ENCODE assay signal across 14 mouse cellular contexts in the genomic region with DNA sequence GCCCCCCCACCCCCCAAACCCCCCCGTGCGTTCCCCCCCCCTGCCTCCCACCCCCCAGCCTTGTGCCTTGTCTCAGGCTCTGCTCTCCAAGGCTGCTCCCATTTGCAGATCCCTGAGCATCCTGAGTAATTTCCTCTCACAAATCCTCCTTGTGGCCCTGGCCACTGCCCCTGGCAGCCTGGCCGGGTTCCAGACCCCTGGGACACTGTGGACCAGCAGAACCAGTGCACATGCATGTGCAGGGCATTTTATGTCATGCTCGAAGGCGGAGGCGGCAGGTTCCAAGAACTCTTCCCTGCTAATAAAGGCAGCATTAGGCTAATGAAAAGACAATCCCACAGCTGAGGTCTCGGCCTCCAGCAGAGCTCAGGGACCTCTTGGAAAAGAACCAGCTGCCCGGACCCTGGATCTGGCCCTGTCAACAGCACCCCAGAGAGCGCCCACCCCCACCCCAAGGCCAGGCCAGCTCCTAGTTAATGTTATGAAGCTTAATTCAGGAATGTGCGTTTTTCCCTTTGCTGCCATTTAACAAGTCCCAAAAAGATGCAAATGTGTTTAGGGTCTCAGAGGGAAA.
A peak's percentile ranks its signal among the peaks of the same experiment; 100 is the strongest.
DNase-seq lines count a peak whose midpoint lies in the region; ATAC-seq lines count a peak whose summit lies in the region.
"Had no signal": no experiment of that assay in that cellular context is flagged by ENCODE, and none has a peak within 500 bp of the region (broad histone marks: within the 10 kb centered on the region; RNA-seq: fewer than 3 reads in every experiment).

No protein-coding gene starts in this region.

- H3K27ac ChIP-seq in forebrain, embryonic 10.5 days = peak overlapping the region; percentile 60
- no peak overlapping the region; the same call in 1 of the 2 replicates for H3K27ac ChIP-seq in forebrain, embryonic 11.5 days (ENCODE audit: low read depth, low read length)
- peak overlapping the region; percentile 57; the same call in 1 of the 2 replicates for H3K27ac ChIP-seq in embryonic facial prominence, embryonic 10.5 days (replicated peaks)
- H3K27ac ChIP-seq in hindbrain, embryonic 14.5 days = peak overlapping the region; percentile 54; the same call in 1 of the 2 replicates
- H3K27ac ChIP-seq in midbrain, embryonic 16.5 days (ENCODE audit: low read length) = no peak overlapping the region
- H3K27ac ChIP-seq: heart, embryonic 13.5 days; stomach, postnatal 0 days had no signal

- no peak for ATAC-seq in forebrain, embryonic 11.5 days (replicated peaks; ENCODE audit: low FRiP score)
- ATAC-seq in hindbrain, embryonic 14.5 days (ENCODE audit: low FRiP score) = no peak
- ATAC-seq in midbrain, embryonic 16.5 days = peak; percentile 14; the same call in 1 of the 2 replicates
- ATAC-seq in megakaryocyte-erythroid progenitor cell, adult 5-6 weeks (replicated peaks; ENCODE audit: low FRiP score, low TSS enrichment, poor library complexity, severe bottlenecking) = no peak

- H3K36me3 ChIP-seq in forebrain, embryonic 10.5 days (replicated peaks) = peaks cover 34% of the 10 kb centered on the region
- H3K36me3 ChIP-seq in forebrain, embryonic 11.5 days (ENCODE audit: control insufficient read depth, insufficient read depth, low read length) = no peaks in the 10 kb centered on the region
- peaks cover 65% of the 10 kb centered on the region for H3K36me3 ChIP-seq in embryonic facial prominence, embryonic 10.5 days (replicated peaks)
- no peaks in the 10 kb centered on the region for H3K36me3 ChIP-seq in hindbrain, embryonic 14.5 days (replicated peaks; ENCODE audit: control insufficient read depth, insufficient read depth)
- no peaks in the 10 kb centered on the region for H3K36me3 ChIP-seq in midbrain, embryonic 16.5 days (ENCODE audit: control insufficient read depth, insufficient read depth, low read length)
- H3K36me3 ChIP-seq: heart, embryonic 13.5 days had no signal

- H3K9ac ChIP-seq in forebrain, embryonic 11.5 days (ENCODE audit: low read length) = no peak overlapping the region
- no peak overlapping the region for H3K9ac ChIP-seq in hindbrain, embryonic 14.5 days
- H3K9ac ChIP-seq in midbrain, embryonic 16.5 days (ENCODE audit: low read depth, low read length) = no peak overlapping the region
- H3K9ac ChIP-seq: heart, embryonic 13.5 days; lung, embryonic 14.5 days had no signal

- H3K4me1 ChIP-seq in forebrain, embryonic 10.5 days = peaks cover 18% of the 10 kb centered on the region
- peaks cover 2% of the 10 kb centered on the region; the same call in 1 of the 2 replicates for H3K4me1 ChIP-seq in forebrain, embryonic 11.5 days (replicated peaks; ENCODE audit: control insufficient read depth, insufficient read depth, low read length)
- H3K4me1 ChIP-seq in embryonic facial prominence, embryonic 10.5 days = peaks cover 26% of the 10 kb centered on the region
- H3K4me1 ChIP-seq in hindbrain, embryonic 14.5 days (replicated peaks; ENCODE audit: control insufficient read depth, insufficient read depth, low read length) = peaks cover 8% of the 10 kb centered on the region; the same call in 1 of the 2 replicates
- H3K4me1 ChIP-seq in midbrain, embryonic 16.5 days (ENCODE audit: control insufficient read depth, insufficient read depth, low read length) = peaks cover 9% of the 10 kb centered on the region

- H3K4me3 ChIP-seq in forebrain, embryonic 10.5 days = no peak overlapping the region
- H3K4me3 ChIP-seq in forebrain, embryonic 11.5 days (ENCODE audit: low read depth, low read length) = no peak overlapping the region
- no peak overlapping the region for H3K4me3 ChIP-seq in embryonic facial prominence, embryonic 10.5 days
- no peak overlapping the region for H3K4me3 ChIP-seq in hindbrain, embryonic 14.5 days (replicated peaks; ENCODE audit: low read length)
- no peak overlapping the region for H3K4me3 ChIP-seq in midbrain, embryonic 16.5 days (ENCODE audit: low read depth, low read length)
- H3K4me3 ChIP-seq: heart, embryonic 13.5 days had no signal

- DNase-seq in forebrain, embryonic 10.5 days (ENCODE audit: extremely low spot score, low spot score) = no peak
- no peak for DNase-seq in forebrain, embryonic 11.5 days (ENCODE audit: low spot score)
- no peak for DNase-seq in embryonic facial prominence, embryonic 10.5 days (ENCODE audit: low spot score)
- DNase-seq in hindbrain, embryonic 14.5 days (ENCODE audit: low spot score) = no peak
- no peak for DNase-seq in spleen, postnatal 14 days (ENCODE audit: low spot score in 2 of 2)
- DNase-seq in ovary, adult 18-20 months (ENCODE audit: low spot score) = no peak
- DNase-seq: B cell, adult 2 months; cerebellum, adult 18-20 months; kidney, postnatal 36 days; lung, embryonic 14.5 days had no signal

- no peaks in the 10 kb centered on the region for H3K9me3 ChIP-seq in forebrain, embryonic 10.5 days
- no peaks in the 10 kb centered on the region for H3K9me3 ChIP-seq in forebrain, embryonic 11.5 days (ENCODE audit: control insufficient read depth, low read length)
- no peaks in the 10 kb centered on the region for H3K9me3 ChIP-seq in embryonic facial prominence, embryonic 10.5 days
- H3K9me3 ChIP-seq in hindbrain, embryonic 14.5 days (ENCODE audit: control insufficient read depth, low read length) = no peaks in the 10 kb centered on the region
- no peaks in the 10 kb centered on the region for H3K9me3 ChIP-seq in midbrain, embryonic 16.5 days (replicated peaks; ENCODE audit: control insufficient read depth, low read length, poor library complexity, severe bottlenecking)

- H3K27me3 ChIP-seq in forebrain, embryonic 10.5 days (ENCODE audit: poor library complexity, severe bottlenecking) = no peaks in the 10 kb centered on the region
- H3K27me3 ChIP-seq in forebrain, embryonic 11.5 days (ENCODE audit: control insufficient read depth, insufficient read depth, low read length) = no peaks in the 10 kb centered on the region
- H3K27me3 ChIP-seq in embryonic facial prominence, embryonic 10.5 days (replicated peaks; ENCODE audit: low read depth, poor library complexity, severe bottlenecking) = no peaks in the 10 kb centered on the region
- H3K27me3 ChIP-seq in hindbrain, embryonic 14.5 days (ENCODE audit: control insufficient read depth, insufficient read depth, low read length) = no peaks in the 10 kb centered on the region
- no peaks in the 10 kb centered on the region for H3K27me3 ChIP-seq in midbrain, embryonic 16.5 days (ENCODE audit: control insufficient read depth, insufficient read depth, low read depth, low read length)
- H3K27me3 ChIP-seq: heart, embryonic 13.5 days had no signal

- H3K4me2 ChIP-seq in forebrain, embryonic 11.5 days (ENCODE audit: low read depth, low read length, severe bottlenecking) = no peak overlapping the region
- H3K4me2 ChIP-seq in hindbrain, embryonic 14.5 days (replicated peaks) = no peak overlapping the region
- no peak overlapping the region; the same call in 1 of the 2 replicates for H3K4me2 ChIP-seq in midbrain, embryonic 16.5 days (ENCODE audit: low read length)
- H3K4me2 ChIP-seq: heart, embryonic 13.5 days; lung, embryonic 14.5 days had no signal

- WGBS in forebrain, embryonic 10.5 days = 48% methylated on average over 10 of the region's 10 CpGs
- WGBS in forebrain, embryonic 11.5 days = 35% methylated on average over 10 of the region's 10 CpGs
- 50% methylated on average over 10 of the region's 10 CpGs for WGBS in embryonic facial prominence, embryonic 10.5 days
- WGBS in hindbrain, embryonic 14.5 days = 25% methylated on average over 10 of the region's 10 CpGs
- WGBS in midbrain, embryonic 16.5 days = 21% methylated on average over 9 of the region's 10 CpGs

Comparison
In these comparisons a context has a peak if more than half of its experiments do, and no peak if none do; other contexts are left out.
1. H3K27ac ChIP-seq: peak in forebrain, embryonic 10.5 days (single experiment), embryonic facial prominence, embryonic 10.5 days (single experiment) and hindbrain, embryonic 14.5 days (single experiment); none in forebrain, embryonic 11.5 days (single experiment) and midbrain, embryonic 16.5 days (single experiment).